Mouse (Mus musculus): ENCODE measurements around the gene Trpc2.

GRCm38 (mm10) chr7:102080311-102080710 is 2.6 kb upstream of the Trpc2 start:
- TF ChIP-seq CTCF (IDR thresholded peaks at IDR 0.05; ENCODE audit: low read depth, low read length): no peak
- TF ChIP-seq POLR2A (IDR thresholded peaks at IDR 0.05; ENCODE audit: insufficient read depth, low read length): no peak
